Mouse (Mus musculus): ENCODE measurements at regions not wholly inside any gene's neighbourhood (a gene's known extent, or its start where the extent isn't known, plus 50 kb on each side); places are given as distances from the start of the nearest gene placed in this dataset.

DNA sequence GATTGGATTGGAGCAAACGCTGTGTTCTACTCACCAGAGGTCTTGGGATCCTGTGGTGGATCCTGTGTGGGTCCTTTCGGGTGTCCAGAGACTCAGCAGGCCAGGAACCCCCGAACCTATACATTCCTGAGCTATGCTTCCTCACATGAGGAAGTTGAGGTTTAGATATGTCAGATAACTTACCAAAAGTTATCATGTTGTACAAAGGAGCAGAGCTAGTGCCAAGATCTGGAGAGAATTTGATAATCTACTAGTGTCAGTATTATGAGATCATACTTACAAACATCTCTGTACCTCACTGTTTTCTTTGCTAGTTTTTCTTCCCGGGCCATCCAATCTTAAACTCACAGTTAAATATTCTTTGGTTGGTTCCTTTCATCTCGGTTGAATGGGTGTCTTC is 172.6 kb upstream of the Nhs start:
- TF ChIP-seq CTCF (conservative IDR thresholded peaks at IDR 0.05 in 1 of 2, IDR thresholded peaks at IDR 0.05 in 1 of 2; ENCODE audit: low read depth in 2 of 2, low read length in 2 of 2) (no peak), POLR2A (IDR thresholded peaks at IDR 0.05; ENCODE audit: low read depth, low read length) (no peak), TCF12 (IDR thresholded peaks at IDR 0.05; ENCODE audit: low read depth, low read length) (no peak)
